ENCODE assay signal across 27 mouse cellular contexts in the genomic region with DNA sequence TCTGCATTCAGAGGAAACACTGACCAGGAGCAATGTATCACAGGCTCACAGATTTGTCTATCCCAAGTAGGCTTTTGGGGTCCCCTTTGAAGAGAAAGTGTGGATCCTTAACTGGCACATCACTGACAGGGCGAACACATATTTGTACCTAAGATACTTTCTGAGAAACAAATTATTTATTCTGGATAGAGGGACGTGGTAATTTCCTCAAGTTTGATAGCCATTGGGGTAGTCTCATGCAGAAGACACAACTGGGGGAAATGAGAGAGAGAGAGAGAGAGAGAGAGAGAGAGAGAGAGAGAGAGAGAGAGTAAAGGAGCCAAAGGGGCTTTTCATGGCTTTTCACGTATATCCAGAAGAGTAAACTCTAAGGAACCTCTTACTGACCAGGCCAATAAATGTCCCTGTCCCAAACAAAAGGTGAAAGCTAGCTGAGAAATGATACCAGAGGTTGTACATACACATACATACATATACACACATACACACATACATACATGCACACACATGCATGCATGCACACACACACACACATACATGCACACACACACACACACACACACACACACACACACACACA.
"Had no signal": no experiment of that assay in that cellular context is flagged by ENCODE, and none has a peak within 500 bp of the region (broad histone marks: within the 10 kb centered on the region; RNA-seq: fewer than 3 reads in every experiment).

No protein-coding gene starts in this region.

- H3K36me3 ChIP-seq: heart, embryonic 10.5 days; heart, embryonic 12.5 days; heart, embryonic 13.5 days; heart, embryonic 15.5 days; hindbrain, embryonic 10.5 days; hindbrain, embryonic 12.5 days; hindbrain, embryonic 13.5 days; hindbrain, embryonic 15.5 days; intestine, embryonic 15.5 days had no signal

- H3K4me2 ChIP-seq: heart, embryonic 11.5 days; heart, embryonic 12.5 days; heart, embryonic 13.5 days; heart, embryonic 15.5 days; hindbrain, embryonic 12.5 days; hindbrain, embryonic 13.5 days; hindbrain, embryonic 14.5 days; hindbrain, embryonic 15.5 days; intestine, embryonic 15.5 days had no signal

- H3K4me1 ChIP-seq: heart, embryonic 15.5 days; hindbrain, embryonic 10.5 days; hindbrain, embryonic 12.5 days; hindbrain, embryonic 13.5 days; hindbrain, embryonic 15.5 days; intestine, embryonic 15.5 days had no signal

- H3K9me3 ChIP-seq: heart, embryonic 10.5 days; heart, embryonic 12.5 days; heart, embryonic 15.5 days; hindbrain, embryonic 10.5 days; hindbrain, embryonic 12.5 days; hindbrain, embryonic 13.5 days; hindbrain, embryonic 15.5 days; intestine, embryonic 15.5 days had no signal

- H3K27ac ChIP-seq: heart, adult 2 months; heart, embryonic 10.5 days; heart, embryonic 13.5 days; heart, embryonic 15.5 days; hindbrain, embryonic 10.5 days; hindbrain, embryonic 12.5 days; hindbrain, embryonic 13.5 days; hindbrain, embryonic 14.5 days; hindbrain, embryonic 15.5 days; hindbrain, postnatal 0 days; intestine, embryonic 15.5 days; kidney, postnatal 0 days; layer of hippocampus, adult 2 months; left cerebral cortex, adult 2 months had no signal

- H3K9ac ChIP-seq: heart, embryonic 12.5 days; heart, embryonic 13.5 days; heart, embryonic 15.5 days; hindbrain, embryonic 12.5 days; hindbrain, embryonic 13.5 days; hindbrain, embryonic 14.5 days; hindbrain, embryonic 15.5 days; intestine, embryonic 15.5 days had no signal

- ATAC-seq: hindbrain, embryonic 16.5 days; hindbrain, postnatal 0 days; inflammation-experienced regulatory T-cells, adult 6 months; intestine, embryonic 15.5 days; intestine, embryonic 16.5 days; intestine, postnatal 0 days had no signal

- H3K4me3 ChIP-seq: heart, adult 2 months; heart, embryonic 10.5 days; heart, embryonic 12.5 days; heart, embryonic 13.5 days; heart, embryonic 15.5 days; hindbrain, embryonic 10.5 days; hindbrain, embryonic 12.5 days; hindbrain, embryonic 13.5 days; hindbrain, embryonic 15.5 days; intestine, embryonic 15.5 days; layer of hippocampus, adult 2 months; left cerebral cortex, adult 2 months had no signal

- H3K27me3 ChIP-seq: heart, embryonic 12.5 days; heart, embryonic 15.5 days; hindbrain, embryonic 12.5 days; hindbrain, embryonic 13.5 days; hindbrain, embryonic 15.5 days; intestine, embryonic 15.5 days had no signal

- DNase-seq: heart, adult 2 months; heart, postnatal 10 days; heart, postnatal 14 days; heart, postnatal 36 days; heart, postnatal 4 days; kidney, adult 18-20 months; layer of hippocampus, adult 9-11 months; layer of hippocampus, postnatal 36 days had no signal
